Mouse (Mus musculus): ENCODE results near the gene Smim14. TPM values are rescaled to one million over a fixed set of nuclear protein-coding genes. Genes with fewer than 3 reads are reported as not detected.
"Not testable (repeated sequence)": the region's sequence is repeated elsewhere in the genome, so short reads cannot be mapped to it uniquely, and the experiment has no call there.

Gene Smim14
- polyA plus RNA-seq, 1 experiment = 132 TPM

DNA sequence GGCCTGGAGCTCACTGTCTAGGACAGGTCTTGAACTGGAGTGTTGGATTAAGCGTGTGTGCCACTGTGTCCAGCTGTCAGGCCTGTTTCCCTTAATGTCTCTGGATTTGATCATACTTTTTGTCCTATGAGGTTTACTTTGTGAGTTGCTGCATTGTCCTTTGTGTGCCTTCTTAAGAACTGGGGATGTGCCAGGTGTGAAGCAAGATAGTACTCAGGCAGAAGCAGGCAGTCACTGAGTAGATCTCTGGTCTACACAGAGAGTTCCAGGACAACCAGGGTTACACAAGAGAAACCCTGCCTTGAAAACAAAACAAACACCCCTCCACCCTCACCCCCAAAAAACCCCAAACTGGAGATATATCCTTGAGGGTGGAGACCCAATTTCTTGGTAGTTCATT, 12.7 kb upstream of the Smim14 start:
- Histone ChIP-seq H3K4me3 (replicated peaks; ENCODE audit: insufficient read depth, low read depth, low read length) (no peak overlapping the region), H3K4me1 (ENCODE audit: control insufficient read depth, insufficient read depth, low read length) (no peaks in the 10 kb centered on the region), H3K27ac (ENCODE audit: insufficient read depth, low read length) (no peak overlapping the region), H3K27me3 (ENCODE audit: control insufficient read depth, insufficient read depth, low read length) (no peaks in the 10 kb centered on the region)
- DNase-seq = no peak
- TF ChIP-seq POLR2A (IDR thresholded peaks at IDR 0.05; ENCODE audit: borderline replicate concordance, insufficient read depth, low read length) = no peak
- WGBS = 84% methylated on average over 1 of the region's 1 CpGs

GRCm38 (mm10) chr5:65544616-65545015, 7.6 kb upstream of the Smim14 start:
- TF ChIP-seq POLR2A (IDR thresholded peaks at IDR 0.05; ENCODE audit: borderline replicate concordance, insufficient read depth, low read length) (no peak), CTCF (IDR thresholded peaks at IDR 0.05; ENCODE audit: borderline replicate concordance, insufficient read depth, low read depth, low read length) (no peak)
- WGBS = 73% methylated on average over 2 of the region's 2 CpGs

DNA sequence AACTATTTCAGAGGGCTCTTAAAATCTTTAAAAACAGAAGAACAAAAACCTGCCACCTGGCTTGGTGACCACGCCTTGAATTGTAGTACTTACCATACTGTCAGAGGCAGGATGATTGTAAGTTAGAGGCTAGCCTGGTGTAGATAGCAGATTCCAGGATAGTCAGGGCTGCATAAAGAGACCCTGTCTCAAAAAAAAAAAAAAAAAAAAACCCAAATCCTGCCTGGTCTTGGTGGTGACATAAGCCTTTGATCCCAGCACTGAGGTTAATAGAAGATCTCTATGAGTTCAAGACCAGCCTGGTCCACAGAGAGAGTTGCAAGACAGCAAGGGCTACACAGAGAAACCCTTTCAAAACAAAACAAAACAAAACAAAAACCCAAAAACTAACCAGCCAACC, 6.5 kb upstream of the Smim14 start:
- H3K4me3 ChIP-seq (replicated peaks; ENCODE audit: insufficient read depth, low read depth, low read length) = no peak overlapping the region
- H3K27ac ChIP-seq (ENCODE audit: insufficient read depth, low read length) = no peak overlapping the region
- H3K27me3 ChIP-seq (ENCODE audit: control insufficient read depth, insufficient read depth, low read length) = no peaks in the 10 kb centered on the region
- TF ChIP-seq CTCF (IDR thresholded peaks at IDR 0.05; ENCODE audit: borderline replicate concordance, insufficient read depth, low read depth, low read length) (no peak), POLR2A (IDR thresholded peaks at IDR 0.05; ENCODE audit: borderline replicate concordance, insufficient read depth, low read length) (no peak)
- WGBS = 80% methylated on average over 1 of the region's 1 CpGs
- no peaks in the 10 kb centered on the region; the same call in 1 of the 2 replicates for H3K4me1 ChIP-seq (ENCODE audit: control insufficient read depth, insufficient read depth, low read length)
- DNase-seq = no peak

More at GRCm38 (mm10) chr5:65544616-65545015, 7.6 kb upstream of the Smim14 start:
- no peak overlapping the region for H3K4me3 ChIP-seq (replicated peaks; ENCODE audit: insufficient read depth, low read depth, low read length)
- no peaks in the 10 kb centered on the region for H3K27me3 ChIP-seq (ENCODE audit: control insufficient read depth, insufficient read depth, low read length)
- H3K27ac ChIP-seq (ENCODE audit: insufficient read depth, low read length) = no peak overlapping the region
- H3K4me1 ChIP-seq (ENCODE audit: control insufficient read depth, insufficient read depth, low read length) = no peaks in the 10 kb centered on the region
- DNase-seq = no peak

- WGBS = 70% methylated on average over 3 of the region's 3 CpGs
- no peak for DNase-seq
These were observed 4.9 kb upstream of the Smim14 start for GRCm38 (mm10) chr5:65541889-65542288.

DNA sequence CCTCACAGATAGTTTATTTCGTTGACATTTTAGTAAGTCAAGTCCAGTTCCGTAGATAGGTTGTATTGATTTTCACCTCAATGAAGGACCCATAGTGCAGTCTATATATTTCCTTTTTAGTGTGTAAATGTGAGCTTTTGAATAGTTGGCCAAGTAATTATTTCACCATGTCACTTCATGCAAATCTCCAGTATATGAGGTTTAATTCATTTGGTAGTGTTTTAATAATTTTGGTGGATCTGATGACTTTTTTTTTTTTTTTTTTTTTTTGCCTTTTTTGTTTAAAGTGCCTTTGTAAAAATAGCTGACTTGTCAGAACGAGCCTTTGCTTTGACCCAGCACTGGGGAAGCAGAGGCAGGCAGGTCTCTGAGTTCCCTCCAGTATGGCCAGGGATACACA, 2.8 kb upstream of the Smim14 start:
- Histone ChIP-seq H3K4me3 (replicated peaks; ENCODE audit: insufficient read depth, low read depth, low read length) (no peak overlapping the region), H3K4me1 (ENCODE audit: control insufficient read depth, insufficient read depth, low read length) (no peaks in the 10 kb centered on the region; the same call in 1 of the 2 replicates), H3K27me3 (ENCODE audit: control insufficient read depth, insufficient read depth, low read length) (no peaks in the 10 kb centered on the region), H3K27ac (ENCODE audit: insufficient read depth, low read length) (no peak overlapping the region)
- TF ChIP-seq CTCF (IDR thresholded peaks at IDR 0.05; ENCODE audit: borderline replicate concordance, insufficient read depth, low read depth, low read length) (no peak), POLR2A (IDR thresholded peaks at IDR 0.05; ENCODE audit: borderline replicate concordance, insufficient read depth, low read length) (no peak)
- 96% methylated on average over 3 of the region's 3 CpGs for WGBS
- no peak for DNase-seq

More at GRCm38 (mm10) chr5:65541889-65542288, 4.9 kb upstream of the Smim14 start:
- Histone ChIP-seq H3K27me3 (ENCODE audit: control insufficient read depth, insufficient read depth, low read length) (no peaks in the 10 kb centered on the region), H3K4me3 (replicated peaks; ENCODE audit: insufficient read depth, low read depth, low read length) (no peak overlapping the region), H3K4me1 (ENCODE audit: control insufficient read depth, insufficient read depth, low read length) (no peaks in the 10 kb centered on the region; the same call in 1 of the 2 replicates), H3K27ac (ENCODE audit: insufficient read depth, low read length) (no peak overlapping the region)
- TF ChIP-seq CTCF (IDR thresholded peaks at IDR 0.05; ENCODE audit: borderline replicate concordance, insufficient read depth, low read depth, low read length) (no peak), POLR2A (IDR thresholded peaks at IDR 0.05; ENCODE audit: borderline replicate concordance, insufficient read depth, low read length) (no peak)

GRCm38 (mm10) chr5:65538829-65539228, 1.8 kb upstream of the Smim14 start:
- TF ChIP-seq CTCF (IDR thresholded peaks at IDR 0.05; ENCODE audit: borderline replicate concordance, insufficient read depth, low read depth, low read length) (no peak), POLR2A (IDR thresholded peaks at IDR 0.05; ENCODE audit: borderline replicate concordance, insufficient read depth, low read length) (no peak)
- Histone ChIP-seq H3K4me1 (ENCODE audit: control insufficient read depth, insufficient read depth, low read length) (no peaks in the 10 kb centered on the region; the same call in 1 of the 2 replicates), H3K27ac (ENCODE audit: insufficient read depth, low read length) (no peak overlapping the region), H3K27me3 (ENCODE audit: control insufficient read depth, insufficient read depth, low read length) (no peaks in the 10 kb centered on the region), H3K4me3 (replicated peaks; ENCODE audit: insufficient read depth, low read depth, low read length) (peak overlapping the region; percentile 12)
- DNase-seq = no peak
- 14% methylated on average over 4 of the region's 4 CpGs for WGBS

DNA sequence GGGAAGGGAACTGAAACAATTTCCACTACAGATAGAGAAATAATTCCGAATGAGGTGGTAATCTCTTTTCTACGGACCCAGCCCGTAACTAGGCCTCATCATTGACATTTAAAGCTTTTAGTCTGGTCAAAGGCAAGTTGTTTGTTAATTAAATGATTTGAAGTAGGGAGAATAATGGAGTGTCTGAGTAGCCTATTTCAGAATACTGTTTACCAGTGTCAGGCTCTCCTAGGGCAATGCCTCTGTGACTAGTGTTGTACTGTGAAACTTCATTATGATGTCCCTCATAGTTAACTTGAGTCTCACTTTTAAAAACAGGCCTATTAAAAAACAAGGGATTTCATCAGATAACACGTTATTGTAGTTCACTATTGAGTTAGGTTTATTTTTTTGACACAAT, 1.1 kb upstream of the Smim14 start:
- Histone ChIP-seq H3K27ac (ENCODE audit: insufficient read depth, low read length) (0 out of 2 replicates have a peak overlapping the region, but pooled peaks have one; percentile 0), H3K27me3 (ENCODE audit: control insufficient read depth, insufficient read depth, low read length) (no peaks in the 10 kb centered on the region), H3K4me3 (replicated peaks; ENCODE audit: insufficient read depth, low read depth, low read length) (peak overlapping the region; percentile 82), H3K4me1 (ENCODE audit: control insufficient read depth, insufficient read depth, low read length) (no peaks in the 10 kb centered on the region; the same call in 1 of the 2 replicates)
- 1% methylated on average over 4 of the region's 4 CpGs for WGBS
- no peak for TF ChIP-seq POLR2A (IDR thresholded peaks at IDR 0.05; ENCODE audit: borderline replicate concordance, insufficient read depth, low read length)
- no peak for TF ChIP-seq CTCF (IDR thresholded peaks at IDR 0.05; ENCODE audit: borderline replicate concordance, insufficient read depth, low read depth, low read length)
- DNase-seq = no peak

- no peak for TF ChIP-seq POLR2A (IDR thresholded peaks at IDR 0.05; ENCODE audit: borderline replicate concordance, insufficient read depth, low read length)
- no peak for TF ChIP-seq CTCF (IDR thresholded peaks at IDR 0.05; ENCODE audit: borderline replicate concordance, insufficient read depth, low read depth, low read length)
- peak overlapping the region; percentile 82 for H3K4me3 ChIP-seq (replicated peaks; ENCODE audit: insufficient read depth, low read depth, low read length)
- H3K4me1 ChIP-seq (ENCODE audit: control insufficient read depth, insufficient read depth, low read length) = no peaks in the 10 kb centered on the region; the same call in 1 of the 2 replicates
- no peak for DNase-seq
- no peaks in the 10 kb centered on the region for H3K27me3 ChIP-seq (ENCODE audit: control insufficient read depth, insufficient read depth, low read length)
- WGBS = under 1% methylated on average over 59 of the region's 59 CpGs
- peak overlapping the region; percentile 76 for H3K27ac ChIP-seq (ENCODE audit: insufficient read depth, low read length)
These were observed 562 bp upstream of the Smim14 start for GRCm38 (mm10) chr5:65537420-65538071.

DNA sequence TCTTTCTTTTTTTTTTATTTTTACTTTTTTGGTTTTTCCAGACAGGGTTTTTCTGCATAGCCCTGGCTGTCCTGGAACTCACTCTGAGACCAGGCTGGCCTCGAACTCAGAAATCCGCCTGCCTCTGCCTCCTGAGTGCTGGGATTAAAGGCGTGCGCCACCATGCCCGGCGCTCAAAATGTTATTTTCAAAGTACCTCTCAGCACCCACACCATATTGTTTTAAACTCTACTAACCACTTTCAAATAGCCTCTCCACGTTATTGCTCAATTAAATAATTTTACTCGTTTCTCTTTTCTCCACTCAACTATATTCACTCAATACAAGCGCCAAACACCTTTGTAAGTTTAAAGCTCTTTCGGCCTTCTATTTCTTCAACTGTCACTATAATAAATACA, 917 bp downstream of the Smim14 start:
- H3K4me3 ChIP-seq (replicated peaks; ENCODE audit: insufficient read depth, low read depth, low read length) = peak overlapping the region; percentile 82
- not testable (repeated sequence) for H3K4me1 ChIP-seq (ENCODE audit: control insufficient read depth, insufficient read depth, low read length); H3K27me3 ChIP-seq (ENCODE audit: control insufficient read depth, insufficient read depth, low read length); DNase-seq
- peak overlapping the region; percentile 90; the same call in 1 of the 2 replicates for H3K27ac ChIP-seq (ENCODE audit: insufficient read depth, low read length)
- WGBS = 87% methylated on average over 10 of the region's 10 CpGs

Data from cerebellum, adult 2 months (tissue).